Mouse (Mus musculus) limb, embryonic 10.5 days (tissue): ENCODE measurements at regions not wholly inside any gene's neighbourhood (a gene's known extent, or its start where the extent isn't known, plus 50 kb on each side); places are given as distances from the start of the nearest gene placed in this dataset.

ENCODE experiments used
- DNase-seq: peaks from one replicate; pipeline ENCODE4 v3.0.0-alpha.2; 2017; ENCODE audit warnings: low spot score
- H3K27ac ChIP-seq: fragments of 300-500 bp; sonication (generic); 2 replicates; pipeline ENCODE4 v1.5.1; 2016; ENCODE audit warnings: mild to moderate bottlenecking
- H3K27me3 ChIP-seq: fragments of 300-500 bp; sonication (generic); 2 replicates; pipeline ENCODE4 v1.6.1; 2016; ENCODE audit warnings: low read depth, mild to moderate bottlenecking; ENCODE audit not compliant: poor library complexity, severe bottlenecking
- H3K36me3 ChIP-seq: fragments of 300-500 bp; sonication (generic); 2 replicates; pipeline ENCODE4 v1.6.1; 2016; ENCODE audit warnings: mild to moderate bottlenecking, moderate library complexity
- H3K4me1 ChIP-seq: fragments of 300-500 bp; sonication (generic); 2 replicates; pipeline ENCODE4 v1.6.1; 2016
- H3K4me3 ChIP-seq: fragments of 300-500 bp; sonication (generic); 2 replicates; pipeline ENCODE4 v1.5.1; 2016; ENCODE audit warnings: mild to moderate bottlenecking, moderate library complexity
- H3K9me3 ChIP-seq: fragments of 300-500 bp; sonication (generic); replicated peaks from 2 replicates; pipeline ENCODE4 v1.6.1; 2016; ENCODE audit warnings: mild to moderate bottlenecking
- WGBS: fragments of 180-500 bp; shearing (Covaris S2); methylation state at CpG from one replicate; pipeline ENCODE4 v1.1.7; 2016; 5-methylcytosine and 5-hydroxymethylcytosine counted together

DNA sequence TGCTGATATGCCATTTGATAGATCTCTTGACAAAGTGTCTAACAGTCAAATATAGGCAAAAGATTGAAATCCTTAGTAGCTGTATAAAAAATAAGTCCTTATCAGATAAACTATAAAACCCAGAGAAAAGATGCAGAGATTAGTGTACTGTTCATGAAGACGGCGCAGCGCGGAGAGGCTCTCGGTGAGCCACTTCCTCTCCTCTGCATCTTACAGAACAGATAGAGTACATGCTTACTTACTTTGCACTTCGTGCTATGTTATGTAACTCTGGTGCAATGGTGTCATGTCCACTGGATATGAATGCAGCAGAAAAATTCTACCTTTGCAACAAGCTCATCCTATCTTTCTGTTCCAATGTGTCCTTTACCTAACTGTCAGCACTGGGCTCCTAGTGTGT, 2593.5 kb upstream of the Gm7489 start:
- Histone ChIP-seq H3K27me3 (no peaks in the 10 kb centered on the region), H3K4me1 (peaks cover 4% of the 10 kb centered on the region; the same call in 1 of the 2 replicates), H3K36me3 (no peaks in the 10 kb centered on the region), H3K4me3 (no peak overlapping the region), H3K9me3 (no peaks in the 10 kb centered on the region), H3K27ac (no peak overlapping the region)
- DNase-seq: no peak
- WGBS: 95% methylated on average over 6 of the region's 6 CpGs

DNA sequence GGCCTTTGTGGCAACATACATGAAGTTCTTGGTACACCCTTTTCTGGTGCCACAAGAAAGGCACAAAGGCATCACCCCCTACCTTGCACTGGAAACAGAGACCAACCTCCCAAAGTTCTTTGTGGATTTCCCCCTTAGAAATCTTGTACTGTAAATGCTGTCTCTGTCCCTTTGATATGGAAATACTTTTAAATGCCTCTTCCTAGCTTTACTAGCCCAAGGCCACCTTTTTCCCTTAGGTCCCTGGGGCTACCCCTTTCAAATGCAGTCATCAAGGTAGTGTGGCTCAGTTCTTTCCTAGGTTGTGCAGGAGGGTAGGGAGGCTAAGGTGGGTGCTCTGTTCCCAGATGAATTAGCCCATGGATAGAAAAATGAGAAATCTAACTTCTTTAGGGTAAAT, 2587.9 kb upstream of the Gm7489 start:
- no peak overlapping the region for H3K4me3 ChIP-seq
- no peak overlapping the region for H3K27ac ChIP-seq
- no peak for DNase-seq
- no peaks in the 10 kb centered on the region for H3K27me3 ChIP-seq
- H3K36me3 ChIP-seq: no peaks in the 10 kb centered on the region
- no peaks in the 10 kb centered on the region for H3K4me1 ChIP-seq
- H3K9me3 ChIP-seq: no peaks in the 10 kb centered on the region

DNA sequence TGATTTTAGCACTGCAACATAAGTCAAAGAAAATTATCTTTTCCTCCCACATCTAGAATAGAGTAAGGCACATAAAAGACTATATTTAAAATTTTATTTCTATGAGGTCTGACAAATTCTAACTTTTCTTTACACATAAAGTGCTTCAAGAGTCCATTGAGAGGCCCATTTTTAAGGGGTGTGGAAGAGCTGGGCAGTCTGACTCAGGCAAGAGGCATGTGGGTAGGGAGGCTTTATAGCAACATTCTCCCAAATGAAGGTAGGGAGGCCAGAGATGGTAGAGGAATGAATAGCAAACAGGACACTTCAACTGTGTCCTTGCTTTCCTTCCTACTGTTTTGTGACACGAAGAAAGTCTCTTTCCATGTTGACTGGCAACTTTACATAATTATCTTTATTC, 2566.6 kb upstream of the Gm7489 start:
- DNase-seq: no peak
- WGBS: 81% methylated on average over 1 of the region's 1 CpGs
- H3K4me3 ChIP-seq: no peak overlapping the region
- no peaks in the 10 kb centered on the region for H3K9me3 ChIP-seq
- H3K27me3 ChIP-seq: peaks cover 15% of the 10 kb centered on the region
- no peak overlapping the region for H3K27ac ChIP-seq
- H3K4me1 ChIP-seq: peaks cover 3% of the 10 kb centered on the region
- no peaks in the 10 kb centered on the region for H3K36me3 ChIP-seq

DNA sequence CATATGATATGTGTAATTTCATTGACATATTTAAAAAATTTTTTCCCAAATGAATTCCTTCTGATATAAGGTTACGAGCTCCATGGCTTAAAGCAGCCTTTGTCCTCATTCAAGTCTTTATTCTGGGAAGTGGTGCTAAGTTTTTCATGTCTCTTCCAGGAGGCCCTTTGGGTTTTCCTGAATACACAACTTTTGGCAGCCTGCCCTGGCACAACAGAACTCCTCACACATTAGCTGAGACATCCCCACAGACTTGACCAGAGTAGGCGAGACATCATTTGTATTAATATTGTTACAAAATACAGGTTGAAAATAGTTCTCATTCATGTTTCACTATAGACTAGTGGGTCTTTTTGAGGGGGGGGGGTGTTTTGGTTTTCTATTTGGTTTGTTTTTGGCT, 2565.9 kb upstream of the Gm7489 start:
- peaks cover 9% of the 10 kb centered on the region for H3K4me1 ChIP-seq
- H3K9me3 ChIP-seq: no peaks in the 10 kb centered on the region
- H3K27me3 ChIP-seq: peaks cover 15% of the 10 kb centered on the region
- DNase-seq: no peak
- 89% methylated on average over 2 of the region's 2 CpGs for WGBS
- no peak overlapping the region for H3K27ac ChIP-seq
- H3K4me3 ChIP-seq: no peak overlapping the region
- no peaks in the 10 kb centered on the region for H3K36me3 ChIP-seq

GRCm38 (mm10) chr15:51320366-51320894, 2564.3 kb upstream of the Gm7489 start:
- H3K4me1 ChIP-seq: peaks cover 26% of the 10 kb centered on the region
- no peaks in the 10 kb centered on the region for H3K9me3 ChIP-seq
- peaks cover 15% of the 10 kb centered on the region for H3K27me3 ChIP-seq
- no peak for DNase-seq
- WGBS: 82% methylated on average over 10 of the region's 10 CpGs
- no peaks in the 10 kb centered on the region for H3K36me3 ChIP-seq
- H3K4me3 ChIP-seq: no peak overlapping the region
- no peak overlapping the region for H3K27ac ChIP-seq

GRCm38 (mm10) chr15:51323284-51323683, 2561.4 kb upstream of the Gm7489 start:
- H3K27me3 ChIP-seq: peaks cover 15% of the 10 kb centered on the region
- 14% methylated on average over 5 of the region's 5 CpGs for WGBS
- peak; percentile 32 for DNase-seq

GRCm38 (mm10) chr15:51324211-51324610, 2560.5 kb upstream of the Gm7489 start:
- Histone ChIP-seq H3K4me1 (peaks cover 30% of the 10 kb centered on the region), H3K36me3 (no peaks in the 10 kb centered on the region), H3K9me3 (no peaks in the 10 kb centered on the region), H3K27ac (no peak overlapping the region), H3K4me3 (no peak overlapping the region), H3K27me3 (peaks cover 14% of the 10 kb centered on the region)
- peak; percentile 36 for DNase-seq
- WGBS: 30% methylated on average over 5 of the region's 5 CpGs

More at GRCm38 (mm10) chr15:51323284-51323683, 2561.4 kb upstream of the Gm7489 start:
- Histone ChIP-seq H3K27ac (no peak overlapping the region), H3K4me3 (no peak overlapping the region), H3K4me1 (peaks cover 30% of the 10 kb centered on the region), H3K36me3 (no peaks in the 10 kb centered on the region), H3K9me3 (no peaks in the 10 kb centered on the region)

DNA sequence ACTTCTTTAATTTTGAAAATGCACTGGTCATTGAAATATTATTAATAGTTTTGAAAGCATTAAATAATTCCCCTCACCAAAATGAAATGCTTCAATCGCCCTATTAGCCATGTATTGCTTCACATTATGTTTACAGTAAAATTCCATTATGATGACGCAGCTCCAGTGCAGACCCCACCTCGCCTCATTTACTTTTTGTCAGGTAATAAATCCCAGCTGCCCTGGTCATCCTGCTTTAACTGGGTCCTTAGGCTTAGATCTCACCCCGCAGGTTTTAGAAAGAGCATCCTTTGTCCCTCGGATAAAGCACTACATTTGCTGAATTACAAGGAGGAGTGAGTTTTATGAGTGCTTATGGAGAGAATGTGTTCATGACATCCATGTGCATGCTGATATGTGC, 2557.0 kb upstream of the Gm7489 start:
- WGBS: 57% methylated on average over 5 of the region's 5 CpGs
- H3K36me3 ChIP-seq: no peaks in the 10 kb centered on the region
- H3K9me3 ChIP-seq: no peaks in the 10 kb centered on the region
- no peak overlapping the region for H3K27ac ChIP-seq
- no peak overlapping the region for H3K4me3 ChIP-seq
- peaks cover 34% of the 10 kb centered on the region for H3K4me1 ChIP-seq
- no peak for DNase-seq
- H3K27me3 ChIP-seq: no peaks in the 10 kb centered on the region

- Histone ChIP-seq H3K4me3 (no peak overlapping the region), H3K27ac (no peak overlapping the region), H3K4me1 (no peaks in the 10 kb centered on the region), H3K36me3 (no peaks in the 10 kb centered on the region), H3K9me3 (no peaks in the 10 kb centered on the region), H3K27me3 (no peaks in the 10 kb centered on the region)
- WGBS: 77% methylated on average over 1 of the region's 1 CpGs
- no peak for DNase-seq
These were observed 2548.3 kb upstream of the Gm7489 start for GRCm38 (mm10) chr15:51336441-51336840.

GRCm38 (mm10) chr15:51346301-51346700, 2538.4 kb upstream of the Gm7489 start:
- H3K36me3 ChIP-seq: no peaks in the 10 kb centered on the region
- H3K27ac ChIP-seq: no peak overlapping the region
- no peak for DNase-seq
- H3K4me1 ChIP-seq: no peaks in the 10 kb centered on the region
- no peaks in the 10 kb centered on the region for H3K27me3 ChIP-seq
- WGBS: 85% methylated on average over 4 of the region's 4 CpGs
- H3K9me3 ChIP-seq: no peaks in the 10 kb centered on the region
- no peak overlapping the region for H3K4me3 ChIP-seq

GRCm38 (mm10) chr15:51363391-51363790, 2521.3 kb upstream of the Gm7489 start:
- no peak overlapping the region for H3K4me3 ChIP-seq
- no peak overlapping the region for H3K27ac ChIP-seq
- H3K4me1 ChIP-seq: no peaks in the 10 kb centered on the region
- no peaks in the 10 kb centered on the region for H3K27me3 ChIP-seq
- no peaks in the 10 kb centered on the region for H3K9me3 ChIP-seq
- WGBS: 82% methylated on average over 7 of the region's 7 CpGs
- H3K36me3 ChIP-seq: no peaks in the 10 kb centered on the region
- DNase-seq: no peak

- no peaks in the 10 kb centered on the region for H3K9me3 ChIP-seq
- no peak for DNase-seq
- no peak overlapping the region for H3K4me3 ChIP-seq
- no peaks in the 10 kb centered on the region for H3K36me3 ChIP-seq
- no peak overlapping the region for H3K27ac ChIP-seq
- no peaks in the 10 kb centered on the region for H3K27me3 ChIP-seq
- H3K4me1 ChIP-seq: no peaks in the 10 kb centered on the region
These were observed 2513.5 kb upstream of the Gm7489 start for GRCm38 (mm10) chr15:51371162-51371561.

GRCm38 (mm10) chr15:51390383-51390782, 2494.3 kb upstream of the Gm7489 start:
- peaks cover 8% of the 10 kb centered on the region; the same call in 1 of the 2 replicates for H3K4me1 ChIP-seq
- no peak for DNase-seq
- 89% methylated on average over 2 of the region's 2 CpGs for WGBS
- no peak overlapping the region for H3K4me3 ChIP-seq
- no peaks in the 10 kb centered on the region for H3K27me3 ChIP-seq
- H3K9me3 ChIP-seq: no peaks in the 10 kb centered on the region
- no peaks in the 10 kb centered on the region for H3K36me3 ChIP-seq
- no peak overlapping the region for H3K27ac ChIP-seq

DNA sequence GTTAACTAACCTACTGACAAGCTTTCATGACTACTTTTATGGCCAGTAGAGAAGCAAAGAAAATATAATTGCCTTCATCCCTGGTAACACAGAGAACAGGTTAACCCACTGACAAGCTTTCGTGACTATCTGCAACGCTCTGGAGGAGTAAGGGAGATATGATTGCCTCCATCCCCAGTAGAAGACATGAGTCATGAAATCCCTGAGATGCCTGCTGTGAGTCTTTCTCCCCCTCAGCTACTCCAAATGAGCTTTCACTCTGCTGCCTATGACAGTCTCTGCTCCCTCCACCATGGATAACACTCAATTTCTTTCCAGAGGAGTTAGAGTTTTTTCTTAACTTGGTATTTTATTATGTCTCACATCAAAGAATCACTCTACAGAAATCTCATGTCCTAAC, 2493.4 kb upstream of the Gm7489 start:
- no peaks in the 10 kb centered on the region for H3K36me3 ChIP-seq
- no peaks in the 10 kb centered on the region for H3K27me3 ChIP-seq
- H3K4me1 ChIP-seq: peaks cover 8% of the 10 kb centered on the region; the same call in 1 of the 2 replicates
- H3K9me3 ChIP-seq: no peaks in the 10 kb centered on the region
- H3K27ac ChIP-seq: no peak overlapping the region
- no peak for DNase-seq
- 88% methylated on average over 2 of the region's 2 CpGs for WGBS
- no peak overlapping the region for H3K4me3 ChIP-seq
